Mouse (Mus musculus): ENCODE results near the gene Zfp68.

DNA sequence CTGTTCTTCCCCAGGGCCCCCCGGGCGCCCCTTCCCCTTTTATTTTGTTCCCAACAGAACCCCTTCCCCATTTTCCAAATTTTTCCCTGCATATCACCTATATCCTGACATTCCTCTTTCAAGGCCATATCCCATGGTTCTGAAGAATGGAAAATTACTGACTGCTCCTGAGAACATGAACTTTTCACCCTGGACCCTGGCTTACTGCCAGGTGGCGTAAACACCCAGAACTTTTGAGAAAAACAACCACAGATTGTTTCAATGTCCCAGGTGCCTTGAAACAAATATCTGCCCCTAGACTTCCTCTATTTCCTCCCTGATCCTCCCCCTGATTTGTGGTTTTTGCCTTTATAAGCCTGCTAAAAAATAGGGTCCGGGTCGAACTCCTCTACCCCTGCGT is 32.2 kb downstream of the Zfp68 start:
- no peak for TF ChIP-seq POLR2A (IDR thresholded peaks at IDR 0.05; ENCODE audit: borderline replicate concordance, low read depth, low read length)
- TF ChIP-seq CTCF (IDR thresholded peaks at IDR 0.05; ENCODE audit: low read depth, low read length): no peak

Measured in bone marrow macrophage, adult 2 months (primary cell).